Mouse (Mus musculus) adrenal gland, adult (tissue): ENCODE measurements around the gene Tle1.
A peak's percentile ranks its signal among the peaks of the same experiment; 100 is the strongest.

Source experiments
- DNase-seq, 2 experiments: peaks; one replicate each; pipeline ENCODE4 v3.0.0; 2022 to 2023; ENCODE audit warnings: low spot score in 1 of 2; ENCODE audit not compliant: inconsistent age in 2 of 2

The Tle1 gene

DNA sequence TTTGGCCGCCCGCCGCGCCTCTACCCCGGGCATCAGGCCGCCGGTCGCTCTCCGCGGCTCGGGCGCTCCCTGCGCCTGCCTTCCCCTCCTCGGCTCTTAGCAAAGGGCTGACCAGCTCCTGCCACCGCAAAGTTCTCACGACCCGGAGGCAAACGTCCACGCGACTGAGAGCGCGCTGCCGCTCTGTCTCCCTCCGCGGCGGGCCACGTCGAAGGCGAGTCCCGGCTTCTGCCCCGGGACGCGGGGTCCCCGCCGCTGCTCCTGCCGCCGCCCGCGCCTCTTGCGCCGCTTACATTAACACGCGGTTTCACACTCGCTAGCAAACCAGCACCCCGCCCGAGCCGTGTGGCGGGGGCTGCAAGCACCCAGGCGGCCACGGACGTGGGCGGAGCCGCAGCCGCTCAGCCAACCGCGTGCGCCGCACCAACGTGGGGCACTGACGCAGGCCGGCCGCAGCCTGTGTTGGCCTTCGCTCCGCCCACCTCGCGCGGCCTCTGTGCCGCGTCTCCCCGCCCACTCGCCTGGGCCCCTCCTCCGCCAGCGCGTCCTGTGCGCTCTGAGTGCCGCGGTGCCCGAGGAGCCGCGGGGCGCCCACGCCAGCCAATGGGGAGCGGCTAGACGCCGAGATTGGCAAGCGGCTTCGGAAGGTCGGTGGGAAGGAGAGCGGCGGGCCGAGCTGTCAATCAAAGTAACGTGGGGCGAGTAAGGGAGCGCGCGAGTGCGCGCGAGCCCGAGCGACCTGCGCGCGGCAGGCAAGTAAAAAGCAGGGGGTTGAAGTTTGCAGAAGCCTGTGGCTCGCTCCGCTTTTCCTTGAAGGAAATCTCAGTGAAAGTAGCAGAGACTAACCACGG, at the start of gene Tle1:
TSS of gene Tle1 (minus strand) at position 361 of the 851 bp plus-strand sequence.
- DNase-seq = peak; percentile 100

DNA sequence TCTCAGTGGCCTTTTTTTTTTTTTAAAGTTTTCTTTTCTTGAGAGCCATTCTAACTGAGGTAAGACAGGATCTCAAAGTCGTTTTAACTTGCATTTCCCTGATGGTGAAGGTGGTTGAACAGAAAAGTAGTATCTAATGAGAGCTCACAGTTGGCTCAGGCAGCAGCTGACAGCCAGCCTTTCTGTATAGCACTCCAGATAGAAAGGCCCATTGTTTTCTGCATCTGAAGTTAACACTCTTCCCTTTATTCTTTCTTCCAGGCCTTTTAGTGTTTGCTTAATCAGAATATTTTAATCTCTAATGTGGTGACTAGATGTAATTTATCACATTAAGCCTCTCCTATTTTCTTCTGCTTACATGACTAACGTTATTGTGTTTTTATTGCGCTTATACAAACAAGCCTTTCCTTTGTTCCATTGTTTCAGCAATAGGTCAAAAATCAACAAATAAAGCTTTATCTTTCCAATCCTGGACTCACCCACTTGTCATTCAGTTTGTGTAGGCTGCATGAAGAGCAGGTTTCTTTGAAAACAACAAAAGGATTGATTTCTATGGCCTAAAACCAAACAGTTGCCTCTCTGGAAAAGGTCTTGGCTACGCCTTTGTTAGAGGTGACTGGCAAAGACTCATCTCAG, 33.0 kb upstream of the Tle1 start:
- no peak for DNase-seq

DNA sequence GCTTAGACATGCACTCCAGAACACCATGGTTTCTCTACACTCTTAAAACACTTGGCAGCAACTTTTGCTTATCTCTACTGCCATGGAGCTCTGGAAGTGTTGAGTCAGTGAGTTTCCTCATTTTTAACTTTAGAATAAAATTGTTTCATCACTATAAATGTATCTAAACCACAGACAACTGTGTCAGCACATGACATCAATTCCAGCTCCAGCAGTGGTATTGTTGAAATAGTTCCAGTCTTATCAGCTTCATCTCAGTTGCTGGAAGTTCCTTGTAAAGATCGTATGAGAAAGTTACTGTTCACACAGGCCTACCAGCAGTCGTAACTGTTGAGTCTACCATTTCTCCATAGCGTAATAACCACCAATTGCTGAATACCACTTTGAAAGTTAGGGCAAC, 31.5 kb upstream of the Tle1 start:
- no peak for DNase-seq

DNA sequence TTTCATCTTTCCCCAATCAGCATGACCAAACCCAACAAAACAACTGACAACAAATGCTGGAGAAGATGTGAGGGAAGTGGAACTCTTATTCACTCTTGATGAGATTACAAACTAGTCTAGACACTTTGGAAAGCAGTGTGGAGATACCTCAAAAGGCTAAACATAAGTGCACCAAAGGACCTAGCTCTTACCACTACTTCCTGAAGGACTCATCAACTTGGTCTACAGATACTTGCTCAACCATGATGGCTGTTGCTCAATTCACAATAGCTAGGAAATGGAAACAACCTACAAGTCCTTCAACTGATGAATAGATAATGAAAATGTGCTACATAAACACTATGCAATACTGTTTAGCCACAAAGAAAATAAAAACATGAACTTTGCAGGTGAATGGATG, 30.1 kb upstream of the Tle1 start:
- no peak for DNase-seq

DNA sequence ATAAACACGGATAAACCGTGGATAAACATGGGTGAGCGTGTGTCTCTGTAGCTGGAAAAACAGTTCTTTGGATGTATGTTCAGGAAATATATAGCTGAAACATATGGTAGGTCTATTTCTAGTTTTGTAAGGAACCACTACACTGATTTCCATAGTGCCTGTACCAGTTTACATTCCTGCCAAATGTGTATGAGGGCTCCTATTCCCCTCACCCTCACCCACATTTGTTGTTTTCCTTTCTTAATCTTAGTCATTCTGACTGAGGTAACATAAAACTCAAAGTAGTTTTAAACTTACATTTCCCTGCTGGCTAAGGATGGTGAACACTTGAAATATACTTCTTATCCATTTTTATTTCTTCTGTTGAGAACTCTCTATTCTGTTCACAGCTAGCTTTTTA, 20.9 kb upstream of the Tle1 start:
- no peak for DNase-seq

GRCm38 (mm10) chr4:72204420-72205045, 3.8 kb upstream of the Tle1 start:
- DNase-seq = no peak

DNA sequence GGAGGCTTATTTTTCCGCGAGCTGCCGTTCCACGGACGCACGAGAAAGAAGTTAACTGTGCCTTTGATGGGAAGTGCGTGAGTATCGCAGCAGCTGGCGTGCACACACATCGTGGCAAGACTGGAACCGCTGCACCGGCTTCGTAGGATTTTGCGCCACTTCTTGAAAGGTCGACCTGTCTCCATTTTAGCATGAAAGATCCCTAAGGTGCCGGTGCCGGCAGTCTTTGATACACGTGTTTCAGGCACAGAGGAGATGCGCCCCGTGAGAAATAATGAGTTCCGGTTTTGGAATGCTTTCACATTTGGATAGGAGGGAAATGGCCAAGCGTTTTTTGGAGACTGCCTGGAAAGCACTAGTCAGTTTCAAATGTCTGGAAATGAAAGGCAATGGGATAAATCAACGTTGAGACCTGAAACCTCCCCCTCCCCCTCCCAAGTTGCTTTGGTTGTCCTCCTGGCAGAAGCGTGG, 837 bp upstream of the Tle1 start:
- peak; percentile 65 to 87 for DNase-seq

DNA sequence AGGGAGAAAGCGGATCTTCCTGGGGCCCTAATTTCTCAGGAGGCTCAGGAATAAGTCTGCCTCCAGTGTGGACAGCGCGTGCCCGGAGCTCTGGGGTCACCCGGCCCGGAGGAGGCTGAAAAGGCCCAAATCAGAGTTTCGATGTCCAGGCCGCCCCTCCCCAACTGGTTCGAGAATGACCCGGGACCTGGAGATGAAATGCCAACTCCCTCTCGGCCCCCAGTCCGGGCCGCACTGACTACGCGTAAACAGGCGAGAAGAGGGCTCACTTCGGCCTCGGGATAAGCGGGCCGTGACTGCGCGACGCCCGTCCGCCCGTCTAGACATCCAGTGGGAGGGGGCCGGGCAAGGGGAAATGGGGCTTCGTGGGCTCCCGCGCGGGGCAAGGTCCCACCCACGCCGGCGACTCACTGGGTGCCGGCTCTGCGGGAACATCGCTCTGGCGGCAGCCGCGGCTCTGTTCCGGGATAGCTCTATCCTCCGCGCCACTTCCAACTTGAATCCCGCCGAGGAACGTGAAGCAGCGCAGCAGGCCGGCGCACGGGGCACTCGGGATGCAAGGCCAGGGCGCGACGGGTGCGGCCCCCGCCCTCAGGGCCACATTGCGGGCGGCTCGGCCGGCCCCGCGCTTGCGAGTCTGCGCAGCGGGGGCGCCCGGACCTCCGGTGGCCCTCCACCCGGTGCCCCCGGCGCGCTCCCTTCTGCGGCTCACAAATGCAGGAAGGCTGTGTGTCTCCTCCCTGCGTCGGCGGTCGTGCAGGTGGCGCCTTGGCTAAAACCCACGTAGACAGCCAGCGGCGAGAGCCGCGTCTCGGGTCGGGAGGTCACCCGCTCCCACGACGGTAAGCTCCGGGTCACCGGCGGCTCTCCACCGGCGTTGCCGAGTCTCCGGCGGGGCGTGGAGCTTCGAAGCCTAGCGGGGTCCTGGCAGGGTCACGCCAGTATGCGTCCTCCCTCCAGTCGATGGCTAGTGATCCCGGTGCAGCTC, 854 bp downstream of the Tle1 start:
- DNase-seq = peak; percentile 72 to 90

DNA sequence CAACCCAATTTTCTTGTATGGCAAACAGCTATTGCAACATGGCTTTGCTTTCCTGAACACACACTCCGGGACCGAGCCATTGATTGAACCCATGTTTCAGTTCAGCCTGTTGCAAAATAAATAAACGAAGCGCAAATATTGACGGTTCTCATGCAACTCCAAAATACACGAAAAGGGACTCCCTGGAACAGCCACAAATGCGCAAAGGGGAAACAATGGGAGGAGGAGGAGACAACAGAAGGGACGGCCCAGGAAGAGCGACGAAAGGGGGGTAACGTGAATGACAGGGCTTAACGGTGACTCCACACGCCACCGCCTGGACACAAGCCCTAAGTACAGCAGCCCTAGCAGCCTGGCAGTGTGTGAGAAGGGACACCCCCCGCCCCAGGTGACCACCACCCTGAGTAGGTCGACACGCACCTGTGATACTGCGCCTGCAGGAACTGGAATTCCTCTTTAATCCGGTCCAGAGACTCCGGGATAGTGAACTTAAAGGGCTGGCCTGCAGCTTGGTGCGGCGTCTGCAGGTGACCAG, 1.8 kb downstream of the Tle1 start:
- peak; percentile 86 to 95 for DNase-seq

- peak; percentile 66 to 93 for DNase-seq
Observed at GRCm38 (mm10) chr4:72197888-72198605, 2.7 kb downstream of the Tle1 start.

DNA sequence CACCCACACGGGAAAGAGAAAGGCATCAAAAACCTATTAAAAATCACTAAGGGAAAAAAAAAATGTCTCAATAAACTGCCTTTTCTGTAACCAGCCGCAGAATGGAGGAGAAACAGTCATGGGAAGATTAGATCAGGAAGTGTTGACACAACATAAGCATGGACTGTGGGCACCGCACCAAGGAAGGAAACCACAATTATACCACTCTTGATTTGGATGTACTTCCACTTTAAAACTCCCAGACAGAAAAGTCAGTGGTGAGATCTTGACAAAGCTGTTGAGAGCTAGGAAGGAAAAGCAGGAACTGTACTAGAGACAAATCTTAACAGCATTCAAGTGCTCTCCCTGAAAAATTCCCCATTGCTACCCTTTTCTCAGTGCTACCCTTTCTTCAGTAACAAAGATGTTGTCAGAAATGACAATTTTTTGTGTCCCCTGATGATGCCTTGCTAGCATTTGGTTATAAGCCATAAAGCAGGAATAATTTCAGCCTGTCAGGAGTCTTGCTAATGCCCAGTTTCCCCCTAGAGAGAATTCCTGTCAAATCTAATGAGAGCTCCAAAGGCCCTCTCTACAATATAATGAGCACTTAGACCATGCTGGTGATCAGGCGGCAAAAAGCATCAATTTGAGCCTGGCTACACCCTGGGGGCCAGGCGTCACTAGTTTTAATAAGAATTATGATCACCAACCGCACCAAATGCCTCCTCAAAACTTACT, 5.4 kb downstream of the Tle1 start:
- DNase-seq = peak in 1 of 2 experiments; percentile 43

DNA sequence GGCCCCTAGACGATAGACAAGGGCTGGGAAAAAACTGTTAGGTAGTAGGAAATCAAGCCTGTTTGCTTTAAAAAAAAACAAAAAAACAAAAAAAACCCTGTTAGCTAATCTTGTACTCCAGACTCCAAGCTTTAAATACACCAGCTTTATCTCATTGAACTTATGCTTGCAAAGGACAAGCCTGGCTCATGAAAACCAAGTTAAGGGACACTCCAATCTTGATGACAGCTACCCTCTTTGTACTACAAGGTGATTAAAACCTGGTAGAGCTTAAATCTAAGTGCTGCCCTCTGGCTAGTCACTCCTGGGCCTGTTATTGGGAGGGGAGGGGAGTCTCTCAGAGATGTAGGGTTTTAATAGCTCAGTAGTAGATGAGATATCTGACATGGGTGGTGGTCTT, 7.4 kb downstream of the Tle1 start:
- DNase-seq = no peak

DNA sequence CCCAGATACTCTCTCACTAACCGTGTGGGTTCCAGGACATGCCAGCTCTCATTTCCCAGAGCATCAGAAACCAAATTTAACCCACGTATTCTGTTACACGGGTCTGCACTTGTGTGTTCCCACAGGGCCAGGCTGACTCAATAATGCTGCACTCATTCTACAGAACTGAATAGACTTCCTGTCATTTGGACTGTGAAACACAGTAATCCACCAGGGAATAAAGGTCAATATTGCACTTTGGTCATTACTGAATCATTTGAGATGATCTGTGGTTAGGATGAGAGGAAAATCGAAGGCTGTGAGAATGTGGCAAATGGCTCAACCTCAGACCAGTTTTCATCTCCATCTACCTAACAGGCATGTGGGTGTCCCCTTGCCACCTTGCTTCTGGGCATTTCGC, 16.2 kb downstream of the Tle1 start:
- DNase-seq = no peak

GRCm38 (mm10) chr4:72182343-72182988, 18.3 kb downstream of the Tle1 start:
- DNase-seq = no peak

DNA sequence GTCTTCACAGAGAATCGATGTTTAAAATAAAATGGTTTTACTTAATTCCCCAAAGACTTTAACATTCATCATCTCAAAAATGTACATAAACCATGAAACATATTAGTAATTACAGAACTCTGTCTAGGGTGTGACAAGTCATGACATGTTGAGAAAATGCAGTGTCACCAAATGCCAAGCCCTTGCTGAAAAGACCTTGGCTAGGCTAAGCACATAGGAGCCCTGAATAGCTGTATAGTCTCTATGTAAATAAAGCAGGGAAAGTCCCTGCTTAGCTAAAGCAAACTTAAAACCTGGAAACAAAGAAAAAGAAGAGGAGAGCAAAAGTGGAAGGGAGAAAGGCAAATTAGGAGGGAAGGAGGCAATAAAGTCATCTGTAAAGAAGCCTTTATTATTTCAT, 24.8 kb downstream of the Tle1 start:
- DNase-seq = no peak

GRCm38 (mm10) chr4:72168267-72168666, 32.5 kb downstream of the Tle1 start:
- no peak for DNase-seq

GRCm38 (mm10) chr4:72167761-72168229, 32.9 kb downstream of the Tle1 start:
- DNase-seq = no peak

DNA sequence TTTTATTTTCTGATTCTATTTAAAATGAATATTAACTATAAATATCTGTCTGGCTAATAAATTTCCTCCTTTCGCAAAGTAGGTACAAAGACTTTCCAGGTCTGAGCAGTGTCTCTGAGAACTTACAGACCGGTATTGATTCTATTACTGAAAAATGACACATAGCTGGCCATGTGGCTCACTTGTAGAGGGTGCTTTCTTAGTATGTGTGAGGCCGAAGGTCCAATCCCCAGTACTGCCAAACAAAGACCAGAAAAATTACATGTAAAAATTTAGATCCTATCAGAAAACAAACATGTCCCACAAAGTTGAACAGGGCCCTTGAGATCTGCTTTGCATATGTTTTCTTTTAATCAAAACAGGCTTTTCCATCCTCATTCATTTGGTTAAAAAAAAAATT, 33.5 kb downstream of the Tle1 start:
- no peak for DNase-seq

GRCm38 (mm10) chr4:72166561-72166960, 34.2 kb downstream of the Tle1 start:
- no peak for DNase-seq
